Mouse (Mus musculus): ENCODE data around the gene Gm28038. TPM values are rescaled to one million over a fixed set of nuclear protein-coding genes. Genes with fewer than 3 reads are reported as not detected.

The Gm28038 gene
- total RNA-seq, 1 experiment from 2014 or later = not detected

GRCm38 (mm10) chr2:30336174-30336915 is 55.5 kb downstream of the Gm28038 start:
- ATAC-seq (ENCODE audit: extremely low read depth, insufficient number of reproducible peaks, low FRiP score, poor library complexity, severe bottlenecking) = 0 out of 2 replicates have a peak, but pooled peaks have one; percentile 2

DNA sequence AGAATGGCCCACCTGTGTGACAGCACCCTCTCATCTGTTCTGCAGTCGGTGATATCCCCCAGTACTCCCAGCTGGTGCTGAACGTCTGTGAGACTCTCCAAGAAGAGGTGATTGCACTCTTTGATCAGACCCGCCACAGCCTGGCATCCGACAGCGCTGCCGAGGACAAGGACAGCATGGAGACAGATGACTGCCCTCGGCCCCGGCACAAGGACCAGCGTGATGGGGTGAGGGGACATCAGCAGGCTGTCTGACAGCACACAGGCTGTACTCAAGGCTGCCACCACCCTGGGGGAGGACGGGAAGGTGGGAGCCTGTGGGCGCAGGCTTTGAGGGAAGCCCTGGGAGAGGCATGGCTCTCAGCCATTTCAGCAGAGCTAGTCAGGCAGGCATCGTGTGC is 56.3 kb downstream of the Gm28038 start:
- ATAC-seq (ENCODE audit: extremely low read depth, insufficient number of reproducible peaks, low FRiP score, poor library complexity, severe bottlenecking) = no peak

DNA sequence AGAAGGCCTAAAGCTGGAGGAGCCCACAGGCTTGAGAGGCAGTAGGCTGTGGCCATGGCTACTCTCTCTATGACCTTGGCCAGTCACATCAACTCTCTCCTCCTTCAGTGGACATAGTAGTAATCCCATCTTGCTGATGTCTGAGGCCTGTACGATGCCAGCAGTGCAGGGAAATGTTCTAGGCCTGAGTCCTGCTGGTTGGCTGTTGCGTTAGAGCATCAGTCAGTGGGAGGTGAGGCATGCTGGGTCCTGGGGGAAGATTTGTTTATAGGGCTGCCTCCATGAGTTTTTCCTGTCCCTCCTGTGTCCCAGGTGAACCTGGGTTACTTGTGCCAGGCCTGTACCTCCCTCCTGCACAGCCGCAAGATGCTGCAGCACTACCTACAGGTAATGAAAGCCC is 61.2 kb downstream of the Gm28038 start:
- ATAC-seq (ENCODE audit: extremely low read depth, insufficient number of reproducible peaks, low FRiP score, poor library complexity, severe bottlenecking) = no peak

GRCm38 (mm10) chr2:30342544-30342943 is 61.7 kb downstream of the Gm28038 start:
- ATAC-seq (ENCODE audit: extremely low read depth, insufficient number of reproducible peaks, low FRiP score, poor library complexity, severe bottlenecking) = no peak

GRCm38 (mm10) chr2:30343601-30344137 is 62.8 kb downstream of the Gm28038 start:
- no peak for ATAC-seq (ENCODE audit: extremely low read depth, insufficient number of reproducible peaks, low FRiP score, poor library complexity, severe bottlenecking)

GRCm38 (mm10) chr2:30345971-30346676 is 65.3 kb downstream of the Gm28038 start:
- ATAC-seq (ENCODE audit: extremely low read depth, insufficient number of reproducible peaks, low FRiP score, poor library complexity, severe bottlenecking) = no peak

GRCm38 (mm10) chr2:30349196-30349595 is 68.4 kb downstream of the Gm28038 start:
- no peak for ATAC-seq (ENCODE audit: extremely low read depth, insufficient number of reproducible peaks, low FRiP score, poor library complexity, severe bottlenecking)

Other genes starting within 250 kb of the Gm28038 start
- 0.70 and 0.86 TPM in 2 replicates for gene Wdr34, start 232.2 kb upstream of the Gm28038 start, total RNA-seq (2017)
- 313 and 345 TPM in 2 replicates for gene Set, start 223.7 kb upstream of the Gm28038 start, total RNA-seq (2017)
- 1.0 and 1.8 TPM in 2 replicates for gene Pkn3, start 203.4 kb upstream of the Gm28038 start, total RNA-seq (2017)
- 10.1 and 11.2 TPM in 2 replicates for gene Zdhhc12, start 187.4 kb upstream of the Gm28038 start, total RNA-seq (2017)
- 43.1 and 46.3 TPM in 2 replicates for gene Zer1, start 156.5 kb upstream of the Gm28038 start, total RNA-seq (2017)
- gene Tbc1d13, start 147.3 kb upstream of the Gm28038 start, total RNA-seq (2017) = 40.9 and 50.9 TPM in 2 replicates
- gene Endog, start 109.5 kb upstream of the Gm28038 start, total RNA-seq (2017) = 1.3 and 3.9 TPM in 2 replicates
- 8.3 and 15.7 TPM in 2 replicates for gene Spout1, start 102.6 kb upstream of the Gm28038 start, total RNA-seq (2017)
- gene Kyat1, start 75.2 kb upstream of the Gm28038 start, total RNA-seq (2017) = 7.1 and 7.5 TPM in 2 replicates
- 20.7 and 22.5 TPM in 2 replicates for gene Lrrc8a, start 43.3 kb upstream of the Gm28038 start, total RNA-seq (2017)
- 2.0 and 2.9 TPM in 2 replicates for gene Gm28035, start 40.5 kb upstream of the Gm28038 start, total RNA-seq (2017)
- gene Phyhd1, start 14.8 kb upstream of the Gm28038 start, total RNA-seq (2017) = 3.8 and 6.0 TPM in 2 replicates
- 9.0 and 10.3 TPM in 2 replicates for gene Dolk, start 5.3 kb downstream of the Gm28038 start, total RNA-seq (2017)
- 14.6 and 14.8 TPM in 2 replicates for gene Nup188, start 5.4 kb downstream of the Gm28038 start, total RNA-seq (2017)
- gene Sh3glb2, start 78.3 kb downstream of the Gm28038 start, total RNA-seq (2017) = 39.0 and 44.3 TPM in 2 replicates
- 6.0 and 11.2 TPM in 2 replicates for gene Miga2, start 83.2 kb downstream of the Gm28038 start, total RNA-seq (2017)
- 19.8 and 21.2 TPM in 2 replicates for gene Dolpp1, start 111.2 kb downstream of the Gm28038 start, total RNA-seq (2017)
- gene Crat, start 134.8 kb downstream of the Gm28038 start, total RNA-seq (2017) = 15.3 and 16.2 TPM in 2 replicates
- 37.4 and 47.8 TPM in 2 replicates for gene Ptpa, start 135.0 kb downstream of the Gm28038 start, total RNA-seq (2017)
- 0.23 and 0.25 TPM in 2 replicates for gene Ier5l, start 193.2 kb downstream of the Gm28038 start, total RNA-seq (2017)